Mouse (Mus musculus) embryonic facial prominence, embryonic 13.5 days (tissue): Measurements from ENCODE around the gene Pax7. TPM values are rescaled to one million over a fixed set of nuclear protein-coding genes. Genes with fewer than 3 reads are reported as not detected.

Source experiments
- ATAC-seq: fragments of 200-750 bp; cut with Nextera tagmentation; 2 replicates; pipeline ENCODE4 v1.8.0; 2017; ENCODE audit warnings: low read depth; ENCODE audit not compliant: insufficient number of reproducible peaks, insufficient read depth, low FRiP score, low TSS enrichment
- H3K27ac ChIP-seq: fragments of 300-500 bp; sonication (generic); 2 replicates; pipeline ENCODE4 v1.5.1; 2015; ENCODE audit warnings: moderate library complexity, mild to moderate bottlenecking, inconsistent platforms
- H3K27me3 ChIP-seq: fragments of 300-500 bp; sonication (generic); 2 replicates; pipeline ENCODE4 v1.6.1; 2015; ENCODE audit warnings: mild to moderate bottlenecking, inconsistent platforms
- H3K36me3 ChIP-seq: fragments of 300-500 bp; sonication (generic); 2 replicates; pipeline ENCODE4 v1.6.1; 2015; ENCODE audit warnings: mild to moderate bottlenecking, inconsistent platforms
- H3K4me1 ChIP-seq: fragments of 300-500 bp; sonication (generic); 2 replicates; pipeline ENCODE4 v1.6.1; 2015; ENCODE audit warnings: inconsistent platforms
- H3K4me2 ChIP-seq: fragments of 300-500 bp; sonication (generic); 2 replicates; pipeline ENCODE4 v1.6.1; 2015; ENCODE audit warnings: moderate library complexity, mild to moderate bottlenecking, inconsistent platforms
- H3K4me3 ChIP-seq: fragments of 300-500 bp; sonication (generic); 2 replicates; pipeline ENCODE4 v1.5.1; 2015; ENCODE audit warnings: mild to moderate bottlenecking, inconsistent platforms
- H3K9ac ChIP-seq: fragments of 300-500 bp; sonication (generic); 2 replicates; pipeline ENCODE4 v1.6.1; 2015; ENCODE audit warnings: mild to moderate bottlenecking, inconsistent platforms
- H3K9me3 ChIP-seq: fragments of 300-500 bp; sonication (generic); 2 replicates; pipeline ENCODE4 v1.6.1; 2016; ENCODE audit warnings: inconsistent platforms
- WGBS: fragments of 180-500 bp; shearing (Covaris S2); methylation state at CpG from one replicate; pipeline ENCODE4 v1.1.7; 2015; ENCODE audit warnings: mixed read lengths; 5-methylcytosine and 5-hydroxymethylcytosine counted together
- polyA plus RNA-seq: library from polyadenylated mRNA; unstranded; fragments of >200 nt; fragmentation: Nextera tagmentation; extraction: Ambion mirVana; gene quantifications from 2 replicates; pipeline ENCODE4 v1.2.1, GENCODE M21; 2015

Pax7 gene
- polyA plus RNA-seq, 1 experiment from 2014 or later = 2.5 TPM

- no peak overlapping the region for H3K4me2 ChIP-seq
- no peak overlapping the region for H3K4me3 ChIP-seq
- H3K9ac ChIP-seq = no peak overlapping the region
- H3K9me3 ChIP-seq = no peaks in the 10 kb centered on the region
- ATAC-seq = no peak
- peaks cover 88% of the 10 kb centered on the region for H3K27me3 ChIP-seq
- 16% methylated on average over 8 of the region's 8 CpGs for WGBS
- H3K27ac ChIP-seq = no peak overlapping the region
- H3K36me3 ChIP-seq = no peaks in the 10 kb centered on the region
- peaks cover 18% of the 10 kb centered on the region for H3K4me1 ChIP-seq
These were observed 17.3 kb upstream of the Pax7 start for GRCm38 (mm10) chr4:139850547-139851170.

DNA sequence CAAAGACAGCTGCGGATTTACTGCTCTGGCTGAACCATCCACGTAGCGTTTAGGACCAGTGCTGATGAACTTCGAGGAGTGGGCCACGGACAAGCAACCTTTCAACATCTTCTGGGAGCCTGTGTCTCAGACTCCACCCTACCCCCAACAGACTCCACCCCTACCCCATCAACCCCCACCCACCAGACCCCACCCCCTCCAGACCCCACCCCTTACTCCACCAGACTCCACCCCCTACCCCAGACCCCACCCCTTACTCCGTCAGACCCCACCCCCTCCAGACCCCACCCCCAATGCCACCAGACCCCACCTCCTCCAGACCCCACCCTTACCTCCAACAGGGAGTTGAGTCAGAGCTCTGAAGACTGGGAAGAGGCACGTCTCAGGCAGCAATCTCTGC, 10.1 kb upstream of the Pax7 start:
- peaks cover 78% of the 10 kb centered on the region for H3K27me3 ChIP-seq
- no peak overlapping the region for H3K4me3 ChIP-seq
- no peak for ATAC-seq
- no peak overlapping the region for H3K9ac ChIP-seq
- H3K27ac ChIP-seq = no peak overlapping the region
- H3K4me1 ChIP-seq = peaks cover 9% of the 10 kb centered on the region; the same call in 1 of the 2 replicates
- 21% methylated on average over 7 of the region's 7 CpGs for WGBS
- no peaks in the 10 kb centered on the region for H3K9me3 ChIP-seq
- H3K4me2 ChIP-seq = no peak overlapping the region
- no peaks in the 10 kb centered on the region for H3K36me3 ChIP-seq

- 78% methylated on average over 7 of the region's 7 CpGs for WGBS
- Histone ChIP-seq H3K27ac (no peak overlapping the region), H3K27me3 (peaks cover 78% of the 10 kb centered on the region), H3K4me1 (peaks cover 13% of the 10 kb centered on the region), H3K4me2 (no peak overlapping the region), H3K4me3 (no peak overlapping the region), H3K9me3 (no peaks in the 10 kb centered on the region), H3K36me3 (no peaks in the 10 kb centered on the region), H3K9ac (no peak overlapping the region)
- ATAC-seq = no peak
These were observed 9.6 kb upstream of the Pax7 start for GRCm38 (mm10) chr4:139842919-139843318.

GRCm38 (mm10) chr4:139840939-139841500, 7.7 kb upstream of the Pax7 start:
- Histone ChIP-seq H3K9ac (no peak overlapping the region), H3K27ac (no peak overlapping the region), H3K27me3 (peaks cover 90% of the 10 kb centered on the region), H3K4me2 (no peak overlapping the region), H3K4me3 (no peak overlapping the region), H3K36me3 (no peaks in the 10 kb centered on the region), H3K9me3 (no peaks in the 10 kb centered on the region), H3K4me1 (peaks cover 21% of the 10 kb centered on the region)
- WGBS = 29% methylated on average over 9 of the region's 9 CpGs
- no peak for ATAC-seq

- H3K4me3 ChIP-seq = no peak overlapping the region
- ATAC-seq = no peak
These were observed 7.1 kb upstream of the Pax7 start for GRCm38 (mm10) chr4:139840442-139840841.

GRCm38 (mm10) chr4:139836681-139837080, 3.4 kb upstream of the Pax7 start:
- Histone ChIP-seq H3K27me3 (peaks cover 99% of the 10 kb centered on the region), H3K4me2 (peak overlapping the region; percentile 43), H3K36me3 (no peaks in the 10 kb centered on the region), H3K9me3 (no peaks in the 10 kb centered on the region), H3K4me3 (no peak overlapping the region), H3K9ac (no peak overlapping the region), H3K4me1 (peaks cover 31% of the 10 kb centered on the region), H3K27ac (no peak overlapping the region)
- ATAC-seq = no peak
- WGBS = 5% methylated on average over 5 of the region's 5 CpGs

More at GRCm38 (mm10) chr4:139840442-139840841, 7.1 kb upstream of the Pax7 start:
- no peak overlapping the region for H3K27ac ChIP-seq
- H3K9ac ChIP-seq = no peak overlapping the region
- H3K4me2 ChIP-seq = no peak overlapping the region
- peaks cover 21% of the 10 kb centered on the region for H3K4me1 ChIP-seq
- peaks cover 90% of the 10 kb centered on the region for H3K27me3 ChIP-seq
- no peaks in the 10 kb centered on the region for H3K9me3 ChIP-seq
- H3K36me3 ChIP-seq = no peaks in the 10 kb centered on the region
- 75% methylated on average over 4 of the region's 4 CpGs for WGBS

GRCm38 (mm10) chr4:139836196-139836595, 2.9 kb upstream of the Pax7 start:
- H3K4me3 ChIP-seq = peak overlapping the region; percentile 23

GRCm38 (mm10) chr4:139833817-139834401, 581 bp upstream of the Pax7 start:
- WGBS = 5% methylated on average over 17 of the region's 17 CpGs
- no peaks in the 10 kb centered on the region for H3K36me3 ChIP-seq
- peak overlapping the region; percentile 55 for H3K4me2 ChIP-seq
- ATAC-seq = no peak
- peak overlapping the region; percentile 50 for H3K4me3 ChIP-seq
- H3K27ac ChIP-seq = peak overlapping the region; percentile 66
- no peaks in the 10 kb centered on the region for H3K9me3 ChIP-seq
- H3K27me3 ChIP-seq = peaks cover 100% of the 10 kb centered on the region
- 0 out of 2 replicates have a peak overlapping the region, but pooled peaks have one; percentile 51 for H3K9ac ChIP-seq
- peaks cover 29% of the 10 kb centered on the region for H3K4me1 ChIP-seq

More at GRCm38 (mm10) chr4:139836196-139836595, 2.9 kb upstream of the Pax7 start:
- no peaks in the 10 kb centered on the region for H3K9me3 ChIP-seq
- 5% methylated on average over 8 of the region's 8 CpGs for whole genome bisulfite sequencing
- peak overlapping the region; percentile 43 for H3K4me2 ChIP-seq
- 0 out of 2 replicates have a peak overlapping the region, but pooled peaks have one; percentile 51 for H3K9ac ChIP-seq
- no peak overlapping the region for H3K27ac ChIP-seq
- H3K27me3 ChIP-seq = peaks cover 100% of the 10 kb centered on the region
- ATAC-seq = no peak
- no peaks in the 10 kb centered on the region for H3K36me3 ChIP-seq
- H3K4me1 ChIP-seq = peaks cover 31% of the 10 kb centered on the region

DNA sequence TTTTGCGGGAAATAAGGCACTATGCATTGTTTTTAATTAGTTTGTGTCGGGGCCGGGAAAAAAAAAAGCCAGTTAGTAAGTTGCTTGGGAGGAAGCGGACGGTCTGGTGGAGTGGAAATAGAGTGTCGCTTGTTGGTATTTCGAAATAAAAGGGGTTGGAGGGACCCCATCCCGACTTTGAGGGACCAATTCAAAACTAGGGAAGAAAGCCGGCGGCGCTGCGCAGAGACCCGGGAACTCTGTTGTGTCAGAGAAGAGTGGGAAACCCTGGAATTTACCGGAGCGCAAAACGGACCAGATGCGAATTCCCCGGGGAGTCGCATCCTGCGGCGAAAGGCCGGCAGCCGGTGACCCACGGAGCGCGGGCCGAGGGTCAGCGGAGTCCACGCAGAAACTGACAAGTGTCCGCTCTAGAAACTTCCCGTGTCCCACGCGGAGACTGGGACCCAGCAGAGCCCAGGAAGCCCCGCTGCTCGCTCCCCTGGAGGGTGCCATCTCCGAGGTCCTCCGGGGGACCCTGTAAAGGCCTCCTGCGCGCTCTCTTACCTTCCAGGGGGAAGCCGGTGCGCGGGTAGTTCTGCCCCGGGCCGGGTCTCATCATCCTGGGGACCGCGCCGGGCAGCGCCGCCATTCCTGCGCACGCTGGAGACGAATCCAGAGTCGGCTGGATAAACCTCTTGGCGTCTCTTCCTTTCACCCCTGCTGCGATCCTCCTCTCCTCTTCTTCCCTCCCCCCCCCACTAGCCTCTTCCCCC, 870 bp downstream of the Pax7 start:
- Histone ChIP-seq H3K27me3 (peaks cover 100% of the 10 kb centered on the region), H3K9me3 (no peaks in the 10 kb centered on the region), H3K9ac (peak overlapping the region; percentile 74), H3K4me1 (peaks cover 25% of the 10 kb centered on the region), H3K36me3 (no peaks in the 10 kb centered on the region), H3K4me3 (peak overlapping the region; percentile 50), H3K4me2 (peak overlapping the region; percentile 55), H3K27ac (peak overlapping the region; percentile 88)
- under 1% methylated on average over 55 of the region's 55 CpGs for WGBS
- ATAC-seq = no peak

DNA sequence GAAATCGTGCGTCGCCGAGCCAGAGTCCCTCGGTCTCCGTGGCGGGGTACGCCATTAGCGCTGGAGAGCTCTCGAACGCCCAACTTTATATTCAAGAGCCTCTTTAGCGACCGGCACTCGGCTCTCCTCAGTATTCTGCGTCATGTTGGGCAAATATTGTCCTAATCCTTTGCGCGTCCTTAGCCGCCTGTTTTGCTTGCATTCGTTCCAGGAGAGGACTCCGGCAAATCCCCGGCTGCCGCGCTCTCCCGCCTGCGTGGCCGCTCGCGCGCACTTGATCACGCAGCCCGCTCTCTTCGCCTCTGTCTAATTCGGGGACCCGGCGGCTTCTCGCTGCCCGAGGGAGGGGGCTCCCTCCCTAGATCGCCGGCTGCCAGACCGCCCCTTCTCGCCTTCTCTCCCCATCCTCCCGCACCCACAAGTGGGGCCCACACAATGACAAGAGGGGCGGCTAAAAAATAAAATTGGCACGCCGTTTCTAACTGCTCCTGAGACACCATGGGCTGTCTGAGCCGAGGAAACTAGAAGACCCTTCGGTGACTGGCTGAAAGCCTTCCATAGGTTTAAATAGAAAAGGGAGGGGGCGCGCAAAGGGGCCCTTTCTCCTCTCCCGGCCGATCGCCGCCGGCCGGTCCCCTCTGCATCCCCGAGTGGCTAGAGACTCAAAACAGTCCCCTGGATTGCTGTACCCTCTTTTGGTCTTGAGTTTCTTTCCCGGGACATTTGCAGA, 1.7 kb downstream of the Pax7 start:
- no peak for ATAC-seq
- Histone ChIP-seq H3K9ac (peak overlapping the region; percentile 74), H3K27me3 (peaks cover 100% of the 10 kb centered on the region), H3K36me3 (no peaks in the 10 kb centered on the region), H3K4me3 (peak overlapping the region; percentile 50), H3K4me1 (peaks cover 20% of the 10 kb centered on the region), H3K4me2 (peak overlapping the region; percentile 55), H3K27ac (peak overlapping the region; percentile 88), H3K9me3 (no peaks in the 10 kb centered on the region)
- under 1% methylated on average over 57 of the region's 57 CpGs for WGBS
